In genomic region chr2:124775737-124776136, GRCm38 (mm10) we compare ENCODE assay signal across 12 mouse cellular contexts.
DNase-seq lines count a peak whose midpoint lies in the region; ATAC-seq and TF ChIP-seq lines count a peak whose summit lies in the region.
"Had no signal": no experiment of that assay in that cellular context is flagged by ENCODE, and none has a peak within 500 bp of the region (broad histone marks: within the 10 kb centered on the region; RNA-seq: fewer than 3 reads in every experiment).

No protein-coding gene starts in this region.

- no peak overlapping the region for H3K27ac ChIP-seq in kidney, adult 2 months (ENCODE audit: insufficient read depth, low read depth, low read length)
- H3K27ac ChIP-seq in kidney, embryonic 15.5 days, result no peak overlapping the region
- H3K27ac ChIP-seq in gastrocnemius, adult 2 months, result no peak overlapping the region
- H3K27ac ChIP-seq: heart, embryonic 13.5 days; macrophage; neural tube, embryonic 13.5 days had no signal

- H3K9ac ChIP-seq in kidney, embryonic 15.5 days, result no peak overlapping the region
- H3K9ac ChIP-seq: heart, embryonic 13.5 days; neural tube, embryonic 13.5 days had no signal

- TF ChIP-seq POLR2A in kidney, adult 2 months (IDR thresholded peaks at IDR 0.05; ENCODE audit: low read depth, low read length), result no peak

- no peaks in the 10 kb centered on the region for H3K36me3 ChIP-seq in kidney, adult 2 months (ENCODE audit: control insufficient read depth, insufficient read depth, low read length)
- no peaks in the 10 kb centered on the region for H3K36me3 ChIP-seq in kidney, embryonic 15.5 days
- H3K36me3 ChIP-seq: heart, embryonic 13.5 days; neural tube, embryonic 13.5 days had no signal

- 0 out of 2 replicates have a peak, but pooled peaks cover 5% of the 10 kb centered on the region for H3K4me1 ChIP-seq in kidney, adult 2 months (ENCODE audit: control insufficient read depth, insufficient read depth, low read length)
- peaks cover 8% of the 10 kb centered on the region for H3K4me1 ChIP-seq in kidney, embryonic 15.5 days

- TF ChIP-seq CTCF in kidney, adult 2 months (conservative IDR thresholded peaks at IDR 0.05; ENCODE audit: insufficient read depth, insufficient read length, low read depth, low read length), result no peak
- TF ChIP-seq CTCF in gastrocnemius, adult 2 months (IDR thresholded peaks at IDR 0.05), result no peak

- no peak overlapping the region for H3K4me3 ChIP-seq in kidney, adult 2 months (ENCODE audit: insufficient read depth, low read depth, low read length)
- no peak overlapping the region for H3K4me3 ChIP-seq in kidney, embryonic 15.5 days (replicated peaks)
- H3K4me3 ChIP-seq in gastrocnemius, adult 2 months, result no peak overlapping the region
- H3K4me3 ChIP-seq: heart, embryonic 13.5 days; neural tube, embryonic 13.5 days had no signal

- peak; percentile 28 for DNase-seq in kidney, adult 2 months
- DNase-seq in Muller cell, postnatal 12 days (ENCODE audit: inconsistent ontology term), result peak; percentile 81
- peak; percentile 23 for DNase-seq in adrenal gland, postnatal 25 days
- peak; percentile 84 for DNase-seq in gastrocnemius, adult 2 months
- no peak for DNase-seq in frontal cortex, postnatal 10 days (ENCODE audit: low spot score in 2 of 2)
- no peak for DNase-seq in spleen, postnatal 14 days (ENCODE audit: low spot score in 2 of 2)
- DNase-seq in thymus, postnatal 25 days, result no peak
- DNase-seq: thymus, adult 2 months had no signal

- intact Hi-C loops in gastrocnemius, adult 2 months (cut with DNase I), result no loop called here

- no peaks in the 10 kb centered on the region for H3K9me3 ChIP-seq in kidney, embryonic 15.5 days (replicated peaks)
- H3K9me3 ChIP-seq: heart, embryonic 13.5 days; neural tube, embryonic 13.5 days had no signal

- no peaks in the 10 kb centered on the region for H3K27me3 ChIP-seq in kidney, adult 2 months (replicated peaks; ENCODE audit: control insufficient read depth, insufficient read depth, low read length)
- H3K27me3 ChIP-seq in kidney, embryonic 15.5 days, result no peaks in the 10 kb centered on the region
- H3K27me3 ChIP-seq: heart, embryonic 13.5 days; neural tube, embryonic 13.5 days had no signal

- 46% methylated on average over 3 of the region's 3 CpGs for WGBS in kidney, adult 2 months
- WGBS in kidney, embryonic 15.5 days, result 53% methylated on average over 3 of the region's 3 CpGs

- ATAC-seq in kidney, embryonic 15.5 days (replicated peaks; ENCODE audit: low FRiP score), result no peak

- H3K4me2 ChIP-seq in kidney, embryonic 15.5 days, result no peak overlapping the region
- H3K4me2 ChIP-seq: heart, embryonic 13.5 days; neural tube, embryonic 13.5 days had no signal

Comparison
In these comparisons a context has a peak if more than half of its experiments do, and no peak if none do; other contexts are left out.
1. DNase-seq: peak in kidney, adult 2 months (single experiment), Muller cell, postnatal 12 days (single experiment), adrenal gland, postnatal 25 days (single experiment) and gastrocnemius, adult 2 months (single experiment); none in frontal cortex, postnatal 10 days (0 of 2), spleen, postnatal 14 days (0 of 2) and thymus, postnatal 25 days (single experiment).